Mouse (Mus musculus): ENCODE data around the gene Mrps35. TPM values are rescaled to one million over a fixed set of nuclear protein-coding genes. Genes with fewer than 3 reads are reported as not detected.

Gene Mrps35
- polyA plus RNA-seq, 1 experiment from 2014 or later: 125 TPM

- WGBS: 4% methylated on average over 15 of the region's 15 CpGs
- Histone ChIP-seq H3K4me3 (replicated peaks) (peak overlapping the region; percentile 71), H3K27me3 (replicated peaks) (no peaks in the 10 kb centered on the region), H3K9ac (peak overlapping the region; percentile 87), H3K36me3 (no peaks in the 10 kb centered on the region), H3K4me2 (peak overlapping the region; percentile 96), H3K9me3 (no peaks in the 10 kb centered on the region), H3K4me1 (peaks cover 27% of the 10 kb centered on the region), H3K27ac (peak overlapping the region; percentile 89; the same call in 1 of the 2 replicates)
- no peak for ATAC-seq (ENCODE audit: insufficient read depth, low FRiP score, low read depth)
Observed at GRCm38 (mm10) chr6:147092136-147092535, 49.6 kb downstream of the Mrps35 start.

- WGBS: 76% methylated on average over 7 of the region's 7 CpGs
- no peak overlapping the region for H3K27ac ChIP-seq
Observed at GRCm38 (mm10) chr6:147094771-147095170, 52.2 kb downstream of the Mrps35 start.

GRCm38 (mm10) chr6:147096109-147096508, 53.5 kb downstream of the Mrps35 start:
- no peak overlapping the region for H3K27ac ChIP-seq
- H3K9ac ChIP-seq: no peak overlapping the region
- no peaks in the 10 kb centered on the region for H3K36me3 ChIP-seq
- no peak overlapping the region for H3K4me2 ChIP-seq
- 93% methylated on average over 4 of the region's 4 CpGs for WGBS
- no peak overlapping the region for H3K4me3 ChIP-seq (replicated peaks)
- H3K9me3 ChIP-seq: no peaks in the 10 kb centered on the region
- no peaks in the 10 kb centered on the region for H3K27me3 ChIP-seq (replicated peaks)
- peaks cover 31% of the 10 kb centered on the region for H3K4me1 ChIP-seq
- no peak for ATAC-seq (ENCODE audit: insufficient read depth, low FRiP score, low read depth)

More at GRCm38 (mm10) chr6:147094771-147095170, 52.2 kb downstream of the Mrps35 start:
- H3K9me3 ChIP-seq: no peaks in the 10 kb centered on the region
- no peaks in the 10 kb centered on the region for H3K36me3 ChIP-seq
- H3K4me3 ChIP-seq (replicated peaks): no peak overlapping the region
- H3K4me2 ChIP-seq: no peak overlapping the region
- no peak overlapping the region for H3K9ac ChIP-seq
- peaks cover 38% of the 10 kb centered on the region for H3K4me1 ChIP-seq
- no peaks in the 10 kb centered on the region for H3K27me3 ChIP-seq (replicated peaks)
- no peak for ATAC-seq (ENCODE audit: insufficient read depth, low FRiP score, low read depth)

- WGBS: 66% methylated on average over 3 of the region's 3 CpGs
- Histone ChIP-seq H3K9me3 (no peaks in the 10 kb centered on the region), H3K27me3 (replicated peaks) (no peaks in the 10 kb centered on the region)
Observed at GRCm38 (mm10) chr6:147096934-147097333, 54.4 kb downstream of the Mrps35 start.

GRCm38 (mm10) chr6:147097346-147097929, 54.9 kb downstream of the Mrps35 start:
- 51% methylated on average over 8 of the region's 8 CpGs for WGBS
- Histone ChIP-seq H3K4me3 (replicated peaks) (no peak overlapping the region), H3K4me2 (no peak overlapping the region), H3K36me3 (no peaks in the 10 kb centered on the region), H3K27ac (no peak overlapping the region), H3K9ac (no peak overlapping the region), H3K4me1 (peaks cover 29% of the 10 kb centered on the region), H3K9me3 (no peaks in the 10 kb centered on the region), H3K27me3 (replicated peaks) (no peaks in the 10 kb centered on the region)
- ATAC-seq (ENCODE audit: insufficient read depth, low FRiP score, low read depth): no peak

More at GRCm38 (mm10) chr6:147096934-147097333, 54.4 kb downstream of the Mrps35 start:
- no peak overlapping the region for H3K4me3 ChIP-seq (replicated peaks)
- H3K36me3 ChIP-seq: no peaks in the 10 kb centered on the region
- H3K4me2 ChIP-seq: no peak overlapping the region
- no peak overlapping the region for H3K27ac ChIP-seq
- ATAC-seq (ENCODE audit: insufficient read depth, low FRiP score, low read depth): no peak
- peaks cover 31% of the 10 kb centered on the region for H3K4me1 ChIP-seq
- no peak overlapping the region for H3K9ac ChIP-seq

- H3K36me3 ChIP-seq: peaks cover 2% of the 10 kb centered on the region; the same call in 1 of the 2 replicates
- no peaks in the 10 kb centered on the region for H3K9me3 ChIP-seq
- H3K27me3 ChIP-seq (replicated peaks): no peaks in the 10 kb centered on the region
- H3K4me1 ChIP-seq: peaks cover 13% of the 10 kb centered on the region; the same call in 1 of the 2 replicates
- H3K9ac ChIP-seq: no peak overlapping the region
- no peak overlapping the region for H3K4me2 ChIP-seq
- no peak overlapping the region for H3K4me3 ChIP-seq (replicated peaks)
- WGBS: 56% methylated on average over 19 of the region's 19 CpGs
- no peak overlapping the region for H3K27ac ChIP-seq
- no peak for ATAC-seq (ENCODE audit: insufficient read depth, low FRiP score, low read depth)
Observed at GRCm38 (mm10) chr6:147099458-147100277, 57.1 kb downstream of the Mrps35 start.

- Histone ChIP-seq H3K9me3 (no peaks in the 10 kb centered on the region), H3K27me3 (replicated peaks) (no peaks in the 10 kb centered on the region), H3K27ac (no peak overlapping the region), H3K4me2 (no peak overlapping the region), H3K36me3 (peaks cover 7% of the 10 kb centered on the region; the same call in 1 of the 2 replicates), H3K9ac (no peak overlapping the region), H3K4me1 (peaks cover 9% of the 10 kb centered on the region; the same call in 1 of the 2 replicates), H3K4me3 (replicated peaks) (no peak overlapping the region)
- WGBS: 76% methylated on average over 3 of the region's 3 CpGs
- ATAC-seq (ENCODE audit: insufficient read depth, low FRiP score, low read depth): no peak
Observed at GRCm38 (mm10) chr6:147102293-147102692, 59.7 kb downstream of the Mrps35 start.

- Histone ChIP-seq H3K4me1 (no peaks in the 10 kb centered on the region), H3K36me3 (peaks cover 22% of the 10 kb centered on the region), H3K9me3 (no peaks in the 10 kb centered on the region), H3K9ac (no peak overlapping the region), H3K4me2 (no peak overlapping the region), H3K27ac (no peak overlapping the region), H3K27me3 (replicated peaks) (no peaks in the 10 kb centered on the region), H3K4me3 (replicated peaks) (no peak overlapping the region)
- 100% methylated on average over 1 of the region's 1 CpGs for WGBS
- ATAC-seq (ENCODE audit: insufficient read depth, low FRiP score, low read depth): no peak
Observed at GRCm38 (mm10) chr6:147105529-147105928, 63.0 kb downstream of the Mrps35 start.

GRCm38 (mm10) chr6:147106716-147107115, 64.2 kb downstream of the Mrps35 start:
- Histone ChIP-seq H3K4me3 (replicated peaks) (no peak overlapping the region), H3K4me2 (no peak overlapping the region), H3K27me3 (replicated peaks) (no peaks in the 10 kb centered on the region), H3K9me3 (no peaks in the 10 kb centered on the region), H3K9ac (no peak overlapping the region), H3K4me1 (no peaks in the 10 kb centered on the region), H3K27ac (no peak overlapping the region), H3K36me3 (peaks cover 22% of the 10 kb centered on the region)
- no peak for ATAC-seq (ENCODE audit: insufficient read depth, low FRiP score, low read depth)
- WGBS: 89% methylated on average over 6 of the region's 6 CpGs

GRCm38 (mm10) chr6:147109283-147109682, 66.7 kb downstream of the Mrps35 start:
- no peaks in the 10 kb centered on the region for H3K27me3 ChIP-seq (replicated peaks)
- H3K4me3 ChIP-seq (replicated peaks): no peak overlapping the region
- H3K27ac ChIP-seq: no peak overlapping the region
- no peaks in the 10 kb centered on the region for H3K9me3 ChIP-seq
- H3K4me2 ChIP-seq: no peak overlapping the region
- no peaks in the 10 kb centered on the region for H3K4me1 ChIP-seq
- WGBS: 86% methylated on average over 7 of the region's 7 CpGs
- peaks cover 22% of the 10 kb centered on the region for H3K36me3 ChIP-seq
- ATAC-seq (ENCODE audit: insufficient read depth, low FRiP score, low read depth): no peak
- H3K9ac ChIP-seq: no peak overlapping the region

- Histone ChIP-seq H3K36me3 (no peaks in the 10 kb centered on the region), H3K27me3 (replicated peaks) (no peaks in the 10 kb centered on the region), H3K9me3 (no peaks in the 10 kb centered on the region), H3K4me2 (no peak overlapping the region), H3K9ac (no peak overlapping the region), H3K27ac (no peak overlapping the region), H3K4me3 (replicated peaks) (no peak overlapping the region), H3K4me1 (no peaks in the 10 kb centered on the region)
- 8% methylated on average over 10 of the region's 10 CpGs for WGBS
- ATAC-seq (ENCODE audit: insufficient read depth, low FRiP score, low read depth): no peak
Observed at GRCm38 (mm10) chr6:147116579-147116978, 74.0 kb downstream of the Mrps35 start.

GRCm38 (mm10) chr6:147117764-147118163, 75.2 kb downstream of the Mrps35 start:
- 90% methylated on average over 7 of the region's 7 CpGs for WGBS
- Histone ChIP-seq H3K9me3 (no peaks in the 10 kb centered on the region), H3K4me1 (no peaks in the 10 kb centered on the region), H3K27me3 (replicated peaks) (no peaks in the 10 kb centered on the region), H3K4me2 (no peak overlapping the region), H3K9ac (no peak overlapping the region), H3K4me3 (replicated peaks) (no peak overlapping the region), H3K36me3 (no peaks in the 10 kb centered on the region), H3K27ac (no peak overlapping the region)
- no peak for ATAC-seq (ENCODE audit: insufficient read depth, low FRiP score, low read depth)
